Mouse (Mus musculus): ENCODE data around the gene Msh5. TPM values are rescaled to one million over a fixed set of nuclear protein-coding genes. Genes with fewer than 3 reads are reported as not detected.

Msh5 gene
- polyA plus RNA-seq, 1 experiment from 2014 or later, result 3.3 TPM

DNA sequence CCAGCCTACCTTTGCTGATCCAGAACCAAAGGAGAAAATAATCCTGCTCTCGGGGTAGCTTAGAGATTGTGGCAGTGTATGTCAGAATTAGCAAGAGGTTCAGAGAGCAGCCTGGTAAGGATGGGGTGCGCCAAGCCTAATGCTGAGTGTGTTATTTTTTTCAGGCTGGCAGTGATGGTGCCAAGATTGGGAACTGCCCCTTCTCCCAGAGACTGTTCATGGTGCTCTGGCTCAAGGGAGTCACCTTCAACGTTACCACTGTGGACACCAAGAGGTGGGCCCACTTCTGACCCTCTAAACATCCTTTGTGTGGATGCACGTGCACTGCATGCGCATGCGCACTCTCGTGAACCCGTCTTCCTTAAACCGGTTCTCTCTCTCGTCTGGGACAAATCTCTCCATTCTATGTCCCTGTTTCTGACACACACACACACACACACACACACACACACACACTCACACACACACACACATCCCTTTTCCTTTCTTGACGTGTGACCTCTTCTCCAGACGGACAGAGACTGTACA, 5.8 kb upstream of the Msh5 start:
- Histone ChIP-seq H3K27ac (peak overlapping the region; percentile 82), H3K9ac (peak overlapping the region; percentile 42; the same call in 1 of the 2 replicates), H3K27me3 (replicated peaks) (no peaks in the 10 kb centered on the region), H3K4me2 (peak overlapping the region; percentile 48; the same call in 1 of the 2 replicates), H3K4me1 (peaks cover 24% of the 10 kb centered on the region), H3K36me3 (replicated peaks) (no peaks in the 10 kb centered on the region), H3K4me3 (no peak overlapping the region; the same call in 1 of the 2 replicates), H3K9me3 (no peaks in the 10 kb centered on the region)
- WGBS, result 68% methylated on average over 12 of the region's 12 CpGs
- no peak for ATAC-seq (replicated peaks)

DNA sequence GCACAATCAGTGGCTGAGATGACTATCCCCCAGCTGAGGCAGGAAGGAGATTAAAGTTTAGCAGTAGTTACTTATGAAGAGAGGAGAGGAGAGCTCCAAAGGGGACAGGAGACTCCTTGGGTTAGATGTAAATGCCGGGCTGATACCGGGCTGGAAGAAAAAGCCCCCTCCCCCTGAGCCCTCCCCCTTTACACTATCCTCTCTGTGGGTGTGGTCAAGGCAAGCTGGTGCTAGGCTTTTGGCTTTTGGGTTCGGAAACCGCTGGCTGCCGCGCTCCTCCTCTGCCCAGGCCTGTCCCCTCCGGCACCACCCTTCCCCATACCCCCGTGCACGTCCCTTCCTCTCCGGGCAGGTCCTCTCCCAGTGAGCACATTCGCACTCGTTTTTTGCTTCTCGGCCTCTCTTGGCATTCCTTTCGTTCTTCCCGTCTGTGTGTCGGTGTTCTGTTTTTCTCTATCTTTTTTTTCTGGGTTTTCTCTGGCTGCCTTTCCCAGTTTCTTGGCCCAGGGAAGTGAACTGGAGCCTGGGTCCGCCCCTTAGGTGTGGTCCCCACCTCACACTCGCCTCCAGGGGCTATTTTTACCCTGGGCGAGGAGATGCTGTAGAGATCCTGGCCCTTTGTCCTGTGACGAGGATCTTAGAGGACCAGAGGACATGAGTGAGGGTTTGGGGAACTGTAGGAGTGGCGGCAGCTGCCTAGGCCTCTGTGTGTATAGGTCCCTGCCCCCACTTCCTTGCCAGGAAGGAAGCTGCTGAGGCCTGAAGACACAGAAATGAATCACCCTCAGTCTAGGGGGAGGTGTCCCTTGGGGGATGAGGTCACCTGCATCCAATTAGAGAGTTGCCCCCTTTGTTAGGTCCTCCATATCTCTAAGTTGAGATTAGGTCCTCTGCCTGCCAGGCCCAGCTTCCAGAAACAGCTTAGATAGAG, 4.9 kb upstream of the Msh5 start:
- Histone ChIP-seq H3K27me3 (replicated peaks) (no peaks in the 10 kb centered on the region), H3K4me3 (peak overlapping the region; percentile 33), H3K36me3 (replicated peaks) (no peaks in the 10 kb centered on the region), H3K27ac (peak overlapping the region; percentile 82), H3K4me1 (peaks cover 26% of the 10 kb centered on the region), H3K9ac (peak overlapping the region; percentile 42), H3K9me3 (no peaks in the 10 kb centered on the region), H3K4me2 (peak overlapping the region; percentile 48)
- WGBS, result 3% methylated on average over 20 of the region's 21 CpGs
- peak; percentile 48; the same call in 1 of the 2 replicates for ATAC-seq (replicated peaks)

DNA sequence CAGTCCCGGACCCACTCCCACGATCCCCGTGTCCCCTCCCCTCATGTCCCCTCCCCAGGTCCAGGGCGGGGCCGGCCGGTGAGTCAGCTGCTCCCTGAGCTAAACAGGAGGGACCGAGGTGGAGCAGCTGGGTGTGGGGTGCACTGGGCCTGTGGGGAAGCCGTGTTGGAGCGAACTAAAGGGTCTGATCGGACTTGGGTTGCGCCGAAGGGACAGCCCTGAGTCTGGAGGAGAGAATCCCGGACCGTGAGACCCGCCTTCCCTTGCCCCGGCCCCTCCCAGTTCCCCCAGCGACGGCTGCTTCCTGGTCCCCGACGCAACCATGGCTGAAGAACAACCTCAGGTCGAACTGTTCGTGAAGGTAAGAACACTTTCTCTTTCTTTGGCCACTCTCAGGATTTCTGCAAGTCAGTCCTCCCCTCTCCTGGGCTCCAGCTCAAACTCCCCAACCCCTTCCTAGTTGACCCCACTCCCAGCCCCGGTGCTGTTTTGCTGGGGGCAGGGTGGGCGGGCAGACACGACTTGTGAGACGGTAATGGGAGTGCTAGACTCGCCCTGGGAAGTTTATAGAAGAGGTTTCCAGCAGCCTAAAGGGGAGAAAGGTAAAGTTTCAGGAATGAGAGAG, 3.7 kb upstream of the Msh5 start:
- no peak for ATAC-seq (replicated peaks)
- Histone ChIP-seq H3K9me3 (no peaks in the 10 kb centered on the region), H3K27ac (peak overlapping the region; percentile 83), H3K4me2 (peak overlapping the region; percentile 54), H3K4me1 (peaks cover 32% of the 10 kb centered on the region), H3K9ac (peak overlapping the region; percentile 47), H3K27me3 (replicated peaks) (no peaks in the 10 kb centered on the region), H3K4me3 (peak overlapping the region; percentile 35), H3K36me3 (replicated peaks) (no peaks in the 10 kb centered on the region)
- WGBS, result 2% methylated on average over 27 of the region's 27 CpGs

DNA sequence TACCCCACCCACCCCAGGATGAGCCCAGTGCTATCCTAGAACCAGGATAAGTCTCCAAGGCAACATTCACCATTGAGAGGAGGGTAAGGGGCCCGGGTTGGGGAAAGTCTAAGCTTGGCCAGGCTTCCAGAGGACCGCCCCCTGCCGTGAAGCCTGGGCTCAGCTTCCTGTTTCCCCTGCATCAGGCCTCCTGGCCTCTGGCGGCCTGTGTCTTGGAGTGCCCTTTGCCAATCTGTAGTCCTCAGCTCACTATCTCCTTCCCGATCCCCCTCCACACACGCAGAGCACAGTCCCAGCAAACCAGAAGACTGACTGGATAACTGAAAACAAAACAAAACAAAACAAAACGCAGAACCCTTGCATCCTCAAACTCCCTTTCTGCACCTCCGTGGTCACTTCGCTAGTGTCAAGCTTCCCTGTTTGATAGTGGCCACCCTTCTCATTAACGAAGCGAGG, 3.0 kb upstream of the Msh5 start, which contains the start of gene Clic1:
TSS of gene Clic1 (plus strand) at position 406 of the 456 bp plus-strand sequence.
- Histone ChIP-seq H3K36me3 (replicated peaks) (no peaks in the 10 kb centered on the region), H3K4me2 (peak within 1 kb of the TSS; percentile 54), H3K9me3 (no peaks in the 10 kb centered on the region), H3K27me3 (replicated peaks) (no peaks in the 10 kb centered on the region), H3K4me1 (peaks cover 32% of the 10 kb centered on the region), H3K9ac (peak within 1 kb of the TSS; percentile 47), H3K4me3 (peak within 1 kb of the TSS; percentile 35), H3K27ac (peak within 1 kb of the TSS; percentile 83)
- WGBS, result 5% methylated on average over 11 of the region's 11 CpGs
- no peak for ATAC-seq (replicated peaks)

- Histone ChIP-seq H3K4me2 (peak overlapping the region; percentile 54; the same call in 1 of the 2 replicates), H3K4me1 (peaks cover 32% of the 10 kb centered on the region)
- WGBS, result 59% methylated on average over 5 of the region's 5 CpGs
These were observed 2.4 kb upstream of the Msh5 start for GRCm38 (mm10) chr17:35048932-35049440.

DNA sequence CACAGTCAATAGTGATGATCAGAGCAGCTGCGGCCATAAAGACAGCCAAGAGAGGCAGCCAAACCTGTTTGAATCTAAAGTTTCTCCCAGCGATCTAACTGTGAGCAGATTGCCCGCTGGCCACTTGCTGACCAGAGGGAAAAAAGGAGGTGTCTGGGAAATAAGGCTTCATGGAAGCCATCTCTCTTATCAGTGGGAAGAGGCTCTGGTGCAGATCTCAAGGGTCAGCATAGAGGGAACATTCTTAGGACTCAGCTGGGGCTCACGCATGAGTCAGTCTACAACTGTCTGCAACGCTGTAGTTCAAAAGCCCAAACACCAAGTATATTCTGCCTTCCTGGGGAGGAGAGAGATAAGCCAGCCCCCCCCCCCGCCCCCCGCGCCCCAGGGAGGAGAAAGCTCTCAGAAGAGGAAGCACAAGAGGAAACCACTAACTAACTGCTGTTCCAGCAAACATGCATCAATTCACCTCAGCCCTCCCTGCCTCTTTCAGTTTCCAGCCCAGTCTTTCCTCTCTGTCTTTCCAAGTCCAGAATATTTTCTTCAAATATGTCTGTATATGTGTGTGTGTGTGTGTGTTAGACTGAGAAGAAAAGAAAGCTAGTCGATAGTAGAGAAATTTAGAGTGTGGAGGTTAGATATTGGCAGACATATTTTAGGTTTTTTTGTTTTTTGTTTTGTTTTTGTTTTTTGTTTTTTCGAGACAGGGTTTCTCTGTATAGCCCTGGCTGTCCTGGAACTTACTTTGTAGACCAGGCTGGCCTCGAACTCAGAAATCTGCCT, 1.8 kb upstream of the Msh5 start:
- no peak overlapping the region for H3K9ac ChIP-seq
- no peaks in the 10 kb centered on the region for H3K9me3 ChIP-seq
- ATAC-seq (replicated peaks), result no peak
- no peaks in the 10 kb centered on the region for H3K27me3 ChIP-seq (replicated peaks)
- H3K4me2 ChIP-seq, result no peak overlapping the region
- H3K4me3 ChIP-seq, result no peak overlapping the region
- H3K27ac ChIP-seq, result no peak overlapping the region
- WGBS, result 43% methylated on average over 10 of the region's 11 CpGs
- H3K36me3 ChIP-seq (replicated peaks), result no peaks in the 10 kb centered on the region
- peaks cover 32% of the 10 kb centered on the region for H3K4me1 ChIP-seq

More at GRCm38 (mm10) chr17:35048932-35049440, 2.4 kb upstream of the Msh5 start:
- H3K27me3 ChIP-seq (replicated peaks), result no peaks in the 10 kb centered on the region
- no peaks in the 10 kb centered on the region for H3K36me3 ChIP-seq (replicated peaks)
- peak overlapping the region; percentile 83; the same call in 1 of the 2 replicates for H3K27ac ChIP-seq
- no peak overlapping the region for H3K4me3 ChIP-seq
- H3K9me3 ChIP-seq, result no peaks in the 10 kb centered on the region
- no peak overlapping the region for H3K9ac ChIP-seq
- ATAC-seq (replicated peaks), result no peak

DNA sequence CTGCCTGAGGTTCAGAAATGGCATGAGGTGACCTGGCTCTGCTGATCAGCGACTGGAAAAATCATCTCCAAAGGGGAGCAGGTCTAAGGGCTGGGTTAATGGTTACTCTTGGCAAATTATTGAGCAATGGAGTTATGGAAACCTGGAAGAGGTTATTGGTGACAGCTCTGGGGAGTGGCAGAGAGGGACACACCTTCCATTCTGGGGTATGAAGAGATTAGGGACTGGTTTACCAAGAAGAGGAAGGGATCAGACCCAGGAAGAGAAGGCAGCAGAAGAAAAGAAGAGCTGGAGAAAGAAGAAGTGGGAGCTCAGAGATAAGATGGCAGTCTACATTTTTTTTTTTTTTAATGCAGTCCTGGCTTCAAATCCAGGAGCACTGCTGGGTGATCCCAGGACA, 1.1 kb upstream of the Msh5 start:
- no peak overlapping the region for H3K27ac ChIP-seq
- H3K36me3 ChIP-seq (replicated peaks), result no peaks in the 10 kb centered on the region
- ATAC-seq (replicated peaks), result no peak
- 49% methylated on average over 1 of the region's 1 CpGs for WGBS
- H3K4me3 ChIP-seq, result no peak overlapping the region
- H3K4me2 ChIP-seq, result no peak overlapping the region
- H3K4me1 ChIP-seq, result peaks cover 32% of the 10 kb centered on the region
- H3K9me3 ChIP-seq, result no peaks in the 10 kb centered on the region
- H3K9ac ChIP-seq, result no peak overlapping the region
- H3K27me3 ChIP-seq (replicated peaks), result no peaks in the 10 kb centered on the region

DNA sequence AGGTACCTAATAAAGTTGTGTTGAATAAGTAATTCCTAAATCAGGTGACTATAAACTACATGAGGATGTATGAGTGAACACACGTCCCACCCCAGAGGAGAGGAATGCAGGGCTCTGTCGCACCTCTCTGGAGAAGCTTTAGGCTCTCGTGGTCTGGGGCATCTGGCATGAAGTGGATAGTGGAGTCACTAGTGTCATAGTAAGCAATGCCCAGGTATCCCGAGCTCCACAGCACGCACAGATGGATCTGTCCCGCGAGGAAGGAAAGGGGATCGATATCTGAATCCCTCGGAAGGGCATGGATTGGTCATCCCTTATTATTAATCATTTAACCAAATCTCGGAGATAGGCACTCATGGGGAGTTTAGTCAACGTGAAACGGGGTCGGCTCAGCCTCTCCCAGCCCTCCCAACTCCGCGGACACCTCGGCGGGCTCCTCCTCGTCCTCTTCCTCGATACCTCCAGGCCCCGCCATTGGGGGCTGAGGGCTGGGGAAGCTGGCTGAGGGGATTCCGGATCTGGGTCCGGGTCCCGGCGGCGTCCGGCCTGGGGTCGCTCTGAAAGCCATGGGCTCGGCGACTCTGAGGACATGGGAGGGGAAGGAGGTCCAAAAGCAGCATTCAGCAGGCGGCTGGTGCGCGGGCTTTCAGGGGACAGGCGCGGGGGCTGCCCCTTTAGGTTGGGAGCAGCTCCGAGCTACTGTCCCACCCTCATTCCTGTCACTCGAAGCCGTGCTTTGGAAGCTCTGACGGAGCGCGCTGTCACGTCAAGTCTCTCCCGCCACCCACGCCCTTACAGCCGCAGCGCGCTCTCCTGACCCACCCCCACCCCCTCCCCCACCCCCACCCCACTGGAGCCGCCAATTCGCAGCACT, 501 bp downstream of the Msh5 start:
- H3K27me3 ChIP-seq (replicated peaks), result no peaks in the 10 kb centered on the region
- peak overlapping the region; percentile 53 for H3K27ac ChIP-seq
- peak overlapping the region; percentile 95 for H3K4me2 ChIP-seq
- H3K36me3 ChIP-seq (replicated peaks), result no peaks in the 10 kb centered on the region
- peak; percentile 82; the same call in 1 of the 2 replicates for ATAC-seq (replicated peaks)
- peak overlapping the region; percentile 57 for H3K9ac ChIP-seq
- WGBS, result 5% methylated on average over 46 of the region's 48 CpGs
- H3K4me3 ChIP-seq, result peak overlapping the region; percentile 64
- peaks cover 18% of the 10 kb centered on the region for H3K4me1 ChIP-seq
- H3K9me3 ChIP-seq, result no peaks in the 10 kb centered on the region

DNA sequence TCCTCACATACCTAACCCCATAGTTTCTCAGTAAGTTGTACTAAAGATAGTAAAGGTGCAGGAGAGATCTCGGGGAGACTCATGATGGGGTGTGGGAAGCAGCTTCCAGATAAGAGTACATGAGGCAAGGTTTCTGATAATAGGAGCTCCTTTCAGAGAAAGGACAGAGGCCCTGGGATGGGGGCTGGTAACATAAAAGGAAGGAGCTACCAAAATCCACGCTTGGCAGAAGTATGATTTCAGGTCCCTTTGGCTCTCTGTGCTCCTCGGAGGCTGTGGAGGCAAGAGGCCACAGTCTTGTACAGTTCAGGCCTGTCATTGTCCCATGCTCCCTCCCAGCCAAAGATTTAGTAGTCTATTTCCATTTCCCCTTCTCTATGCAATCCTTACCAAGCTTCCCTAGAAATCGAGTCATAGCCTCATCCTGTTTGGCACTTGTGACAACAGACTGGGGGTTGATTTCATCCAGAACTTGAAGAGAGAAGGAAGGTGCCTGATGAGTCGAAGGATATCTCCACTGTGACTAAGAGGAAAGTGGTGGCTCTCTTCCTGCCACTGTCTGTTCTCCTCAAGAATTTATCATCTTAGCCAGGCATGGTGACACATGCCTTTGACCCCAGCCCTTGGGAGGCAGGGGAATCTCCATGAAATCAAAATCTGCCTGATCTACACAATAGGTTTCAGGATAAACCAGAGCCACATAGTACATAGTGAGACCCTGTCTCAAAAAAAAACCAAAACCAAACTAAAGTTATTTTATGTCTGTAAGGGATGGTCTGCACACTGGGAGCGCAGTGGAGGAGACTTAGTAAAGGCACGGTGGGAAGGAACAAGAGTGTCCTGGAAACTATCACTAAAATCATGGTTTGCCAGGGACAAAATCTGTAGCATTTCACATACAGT, 1.4 kb downstream of the Msh5 start:
- Histone ChIP-seq H3K27me3 (replicated peaks) (no peaks in the 10 kb centered on the region), H3K4me2 (peak overlapping the region; percentile 95), H3K4me1 (peaks cover 16% of the 10 kb centered on the region), H3K4me3 (0 out of 2 replicates have a peak overlapping the region, but pooled peaks have one; percentile 64), H3K27ac (no peak overlapping the region), H3K9me3 (no peaks in the 10 kb centered on the region), H3K36me3 (replicated peaks) (no peaks in the 10 kb centered on the region), H3K9ac (no peak overlapping the region)
- 88% methylated on average over 7 of the region's 7 CpGs for WGBS
- no peak for ATAC-seq (replicated peaks)

DNA sequence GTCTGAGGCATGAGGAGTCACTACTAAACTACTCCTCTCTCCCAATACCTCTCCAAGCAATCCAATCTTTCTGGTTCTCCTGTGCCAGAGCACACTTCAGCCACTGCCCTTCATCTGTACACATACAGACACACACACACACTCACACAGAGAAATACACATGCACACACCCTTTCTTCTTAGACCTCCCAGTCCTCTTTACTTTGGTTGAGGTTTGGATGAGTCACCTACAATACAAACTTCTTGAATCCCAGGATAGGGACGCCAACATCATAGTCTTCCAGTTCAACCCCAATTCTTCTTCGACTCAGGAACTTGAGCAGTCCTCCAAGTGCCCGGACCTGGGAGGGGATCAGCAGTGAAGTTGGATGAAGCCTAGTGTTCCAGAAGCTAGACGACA, 2.8 kb downstream of the Msh5 start:
- Histone ChIP-seq H3K27ac (no peak overlapping the region), H3K27me3 (replicated peaks) (no peaks in the 10 kb centered on the region), H3K36me3 (replicated peaks) (no peaks in the 10 kb centered on the region), H3K4me1 (peaks cover 8% of the 10 kb centered on the region), H3K4me2 (no peak overlapping the region), H3K9ac (no peak overlapping the region), H3K9me3 (no peaks in the 10 kb centered on the region), H3K4me3 (no peak overlapping the region)
- WGBS, result 88% methylated on average over 4 of the region's 4 CpGs
- no peak for ATAC-seq (replicated peaks)
